ENCODE assay signal across 12 mouse cellular contexts in genomic region chrX:102017213-102017923, GRCm38 (mm10). TPM values are rescaled to one million over a fixed set of nuclear protein-coding genes. Genes with fewer than 3 reads are reported as not detected.
DNase-seq lines count a peak whose midpoint lies in the region; ATAC-seq and TF ChIP-seq lines count a peak whose summit lies in the region.
"Had no signal": no experiment of that assay in that cellular context is flagged by ENCODE, and none has a peak within 500 bp of the region (broad histone marks: within the 10 kb centered on the region; RNA-seq: fewer than 3 reads in every experiment).

No protein-coding gene starts in this region.

- H3K4me1 ChIP-seq in lung, adult 2 months (ENCODE audit: control insufficient read depth, insufficient read depth, low read length), result peaks cover 4% of the 10 kb centered on the region; the same call in 1 of the 2 replicates
- peaks cover 5% of the 10 kb centered on the region; the same call in 1 of the 2 replicates for H3K4me1 ChIP-seq in stomach, embryonic 16.5 days (ENCODE audit: control insufficient read depth, insufficient read depth, low read length)

- no peak for ATAC-seq in stomach, embryonic 16.5 days (ENCODE audit: insufficient read depth, low FRiP score)
- ATAC-seq: inflammation-experienced regulatory T-cells, adult 6 months had no signal

- no peaks in the 10 kb centered on the region for H3K36me3 ChIP-seq in stomach, embryonic 16.5 days (ENCODE audit: control insufficient read depth, insufficient read depth, low read length)
- H3K36me3 ChIP-seq: forebrain, embryonic 10.5 days; midbrain, embryonic 10.5 days had no signal

- H3K27me3 ChIP-seq in stomach, embryonic 16.5 days (ENCODE audit: control insufficient read depth, insufficient read depth, low read length), result peaks cover 9% of the 10 kb centered on the region

- 50% methylated on average over 9 of the region's 9 CpGs for WGBS in lung, adult 2 months
- WGBS in stomach, embryonic 16.5 days, result 43% methylated on average over 9 of the region's 9 CpGs

- H3K9me3 ChIP-seq in stomach, embryonic 16.5 days (replicated peaks; ENCODE audit: control insufficient read depth, low read length), result no peaks in the 10 kb centered on the region
- H3K9me3 ChIP-seq: forebrain, embryonic 10.5 days; midbrain, embryonic 10.5 days had no signal

- peak overlapping the region; percentile 65 for H3K4me3 ChIP-seq in lung, adult 2 months (replicated peaks; ENCODE audit: extremely low read depth, low read depth, low read length)
- H3K4me3 ChIP-seq in stomach, embryonic 16.5 days (replicated peaks; ENCODE audit: low read length), result peak overlapping the region; percentile 4; the same call in 1 of the 2 replicates
- H3K4me3 ChIP-seq: forebrain, embryonic 10.5 days; midbrain, embryonic 10.5 days had no signal

- H3K9ac ChIP-seq in stomach, embryonic 16.5 days (ENCODE audit: low read length), result 0 out of 2 replicates have a peak overlapping the region, but pooled peaks have one; percentile 7

- H3K4me2 ChIP-seq in stomach, embryonic 16.5 days (ENCODE audit: low read depth, low read length), result no peak overlapping the region

- peak overlapping the region; percentile 23 for H3K27ac ChIP-seq in stomach, embryonic 16.5 days (ENCODE audit: low read length)
- H3K27ac ChIP-seq: forebrain, embryonic 10.5 days; midbrain, embryonic 10.5 days had no signal

- TF ChIP-seq CTCF in lung, adult 2 months (IDR thresholded peaks at IDR 0.05; ENCODE audit: insufficient read depth, low read length), result no peak

- TF ChIP-seq POLR2A in lung, adult 2 months (IDR thresholded peaks at IDR 0.05; ENCODE audit: borderline replicate concordance, extremely low read depth, low read depth, low read length), result peak; percentile 65; the same call in 1 of the 2 replicates

- no peak for DNase-seq in lung, adult 2 months
- no peak for DNase-seq in lung, postnatal 36 days
- peak; percentile 28 to 51 for DNase-seq in heart, adult 9 months (ENCODE audit: low spot score in 2 of 2)
- peak; percentile 28 for DNase-seq in kidney, postnatal 14 days
- DNase-seq in adipocyte (ENCODE audit: low spot score), result no peak
- DNase-seq in frontal cortex, postnatal 25 days (ENCODE audit: low spot score in 2 of 2), result no peak
- DNase-seq: gastrocnemius, postnatal 25 days; right cerebral cortex, adult 18-20 months had no signal

RNA-seq across cellular contexts. Expression of gene Rtl5, which starts 53.7 kb away (rescaled TPM):
- polyA plus RNA-seq in lung, adult 2 months (2012; rRNA removed), result 5.3 and 6.8 TPM in 2 replicates
- 2.3 and 2.7 TPM in 2 replicates for polyA plus RNA-seq in stomach, embryonic 16.5 days (2015; fragmentation: Nextera tagmentation; extraction: Ambion mirVana)

Comparison
In these comparisons a context has a peak if more than half of its experiments do, and no peak if none do; other contexts are left out.
1. DNase-seq: peak in heart, adult 9 months (2 of 2) and kidney, postnatal 14 days (single experiment); none in lung, adult 2 months (single experiment), lung, postnatal 36 days (single experiment), adipocyte (single experiment) and frontal cortex, postnatal 25 days (0 of 2).